Mouse (Mus musculus): ENCODE data around the gene Cacna1c.

The Cacna1c gene

GRCm38 (mm10) chr6:118722336-118722735 lies 473.9 kb downstream of the Cacna1c start:
- DNase-seq (ENCODE audit: inconsistent age in 2 of 2, low spot score in 1 of 2) = no peak

GRCm38 (mm10) chr6:118719486-118719885 lies 476.7 kb downstream of the Cacna1c start:
- DNase-seq (ENCODE audit: inconsistent age in 2 of 2, low spot score in 1 of 2) = peak in 1 of 2 experiments; percentile 46

GRCm38 (mm10) chr6:118713286-118713685 lies 482.9 kb downstream of the Cacna1c start:
- no peak for DNase-seq (ENCODE audit: inconsistent age in 2 of 2, low spot score in 1 of 2)

GRCm38 (mm10) chr6:118711677-118712322 lies 484.4 kb downstream of the Cacna1c start:
- DNase-seq (ENCODE audit: inconsistent age in 2 of 2, low spot score in 1 of 2) = no peak

GRCm38 (mm10) chr6:118707066-118707465 lies 489.2 kb downstream of the Cacna1c start:
- no peak for DNase-seq (ENCODE audit: inconsistent age in 2 of 2, low spot score in 1 of 2)

- DNase-seq (ENCODE audit: inconsistent age in 2 of 2, low spot score in 1 of 2) = no peak
Observed at GRCm38 (mm10) chr6:118705840-118706239, 490.4 kb downstream of the Cacna1c start.

- DNase-seq (ENCODE audit: inconsistent age in 2 of 2, low spot score in 1 of 2) = no peak
Observed at GRCm38 (mm10) chr6:118694626-118695025, 501.6 kb downstream of the Cacna1c start.

- DNase-seq (ENCODE audit: inconsistent age in 2 of 2, low spot score in 1 of 2) = no peak
Observed at GRCm38 (mm10) chr6:118689447-118689846, 506.8 kb downstream of the Cacna1c start.

- no peak for DNase-seq (ENCODE audit: inconsistent age in 2 of 2, low spot score in 1 of 2)
Observed at GRCm38 (mm10) chr6:118688856-118689255, 507.4 kb downstream of the Cacna1c start.

- no peak for DNase-seq (ENCODE audit: inconsistent age in 2 of 2, low spot score in 1 of 2)
Observed at GRCm38 (mm10) chr6:118680814-118681213, 515.4 kb downstream of the Cacna1c start.

- DNase-seq (ENCODE audit: inconsistent age in 2 of 2, low spot score in 1 of 2) = no peak
Observed at GRCm38 (mm10) chr6:118678031-118678430, 518.2 kb downstream of the Cacna1c start.

- DNase-seq (ENCODE audit: inconsistent age in 2 of 2, low spot score in 1 of 2) = no peak
Observed at GRCm38 (mm10) chr6:118677306-118677705, 518.9 kb downstream of the Cacna1c start.

GRCm38 (mm10) chr6:118674781-118675180 lies 521.4 kb downstream of the Cacna1c start:
- DNase-seq (ENCODE audit: inconsistent age in 2 of 2, low spot score in 1 of 2) = no peak

GRCm38 (mm10) chr6:118673974-118674695 lies 522.1 kb downstream of the Cacna1c start:
- no peak for DNase-seq (ENCODE audit: inconsistent age in 2 of 2, low spot score in 1 of 2)

GRCm38 (mm10) chr6:118653331-118653730 lies 542.9 kb downstream of the Cacna1c start:
- no peak for DNase-seq (ENCODE audit: inconsistent age in 2 of 2, low spot score in 1 of 2)

GRCm38 (mm10) chr6:118649121-118649783 lies 547.0 kb downstream of the Cacna1c start:
- no peak for DNase-seq (ENCODE audit: inconsistent age in 2 of 2, low spot score in 1 of 2)

GRCm38 (mm10) chr6:118646265-118647061 lies 549.8 kb downstream of the Cacna1c start:
- DNase-seq (ENCODE audit: inconsistent age in 2 of 2, low spot score in 1 of 2) = peak; percentile 72 to 87

- DNase-seq (ENCODE audit: inconsistent age in 2 of 2, low spot score in 1 of 2) = peak in 1 of 2 experiments; percentile 65
Observed at GRCm38 (mm10) chr6:118644866-118645265, 551.4 kb downstream of the Cacna1c start.

- no peak for DNase-seq (ENCODE audit: inconsistent age in 2 of 2, low spot score in 1 of 2)
Observed at GRCm38 (mm10) chr6:118643541-118643940, 552.7 kb downstream of the Cacna1c start.

GRCm38 (mm10) chr6:118641671-118642325 lies 554.4 kb downstream of the Cacna1c start:
- no peak for DNase-seq (ENCODE audit: inconsistent age in 2 of 2, low spot score in 1 of 2)

- DNase-seq (ENCODE audit: inconsistent age in 2 of 2, low spot score in 1 of 2) = no peak
Observed at GRCm38 (mm10) chr6:118639816-118640215, 556.4 kb downstream of the Cacna1c start.
